In the genomic region with DNA sequence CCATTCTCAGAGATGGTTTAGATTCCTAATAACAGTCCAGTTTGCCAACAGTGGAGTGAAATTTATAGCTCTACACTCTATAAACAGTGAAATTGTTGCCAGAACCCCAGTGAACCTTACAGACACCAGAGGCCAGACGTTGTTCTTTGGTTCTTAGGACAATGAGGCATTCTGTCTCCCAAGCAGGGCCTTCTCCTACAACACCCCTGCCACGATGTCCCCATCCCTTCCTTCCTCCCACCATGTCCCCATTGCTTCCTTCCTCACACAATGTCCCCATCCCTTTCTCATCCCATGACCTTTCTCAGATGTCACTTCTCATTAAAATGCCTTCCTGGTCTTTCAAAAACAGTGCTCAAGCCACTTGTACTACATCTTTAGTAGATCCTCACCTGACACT, we compare ENCODE assay signal across 18 mouse cellular contexts. TPM values are rescaled to one million over a fixed set of nuclear protein-coding genes. Genes with fewer than 3 reads are reported as not detected.
"Had no signal": no experiment of that assay in that cellular context is flagged by ENCODE, and none has a peak within 500 bp of the region (broad histone marks: within the 10 kb centered on the region; RNA-seq: fewer than 3 reads in every experiment).

No protein-coding gene starts in this region.

- H3K27ac ChIP-seq: limb, embryonic 12.5 days; liver, embryonic 14.5 days had no signal

- ATAC-seq: intestine, postnatal 0 days; liver, postnatal 0 days had no signal

- DNase-seq: kidney, adult 2 months; kidney, postnatal 14 days; kidney, postnatal 4 days; left cerebral cortex, postnatal 4 days; liver, postnatal 0 days; lung, postnatal 36 days; midbrain, embryonic 14.5 days; right cerebral cortex, adult 18-20 months; right cerebral cortex, postnatal 14 days; right cerebral cortex, postnatal 4 days; thymus, postnatal 25 days had no signal

- H3K36me3 ChIP-seq: limb, embryonic 12.5 days; limb, embryonic 15.5 days had no signal

- H3K9ac ChIP-seq: limb, embryonic 12.5 days; limb, embryonic 15.5 days; liver, embryonic 14.5 days; liver, postnatal 0 days had no signal

- H3K4me3 ChIP-seq: limb, embryonic 12.5 days; limb, embryonic 15.5 days had no signal

- H3K9me3 ChIP-seq: limb, embryonic 12.5 days; limb, embryonic 15.5 days had no signal

- H3K27me3 ChIP-seq: limb, embryonic 12.5 days; limb, embryonic 15.5 days had no signal

- H3K4me2 ChIP-seq: limb, embryonic 12.5 days; limb, embryonic 15.5 days; liver, embryonic 11.5 days; midbrain, embryonic 11.5 days had no signal

RNA-seq across cellular contexts. Expression of a gene that starts 3.8 kb away (rescaled TPM):
- total RNA-seq: megakaryocyte-erythroid progenitor cell, adult 5-6 weeks had no signal
- polyA plus RNA-seq: liver, embryonic 11.5 days had no signal
